Mouse (Mus musculus) heart, adult 2 months (tissue): ENCODE measurements at regions not wholly inside any gene's neighbourhood (a gene's known extent, or its start where the extent isn't known, plus 50 kb on each side); places are given as distances from the start of the nearest gene placed in this dataset.
A peak's percentile ranks its signal among the peaks of the same experiment; 100 is the strongest.

Experiments used
- DNase-seq, 2 experiments: peaks; one replicate each; pipeline ENCODE4 v3.0.0; 2021
- H3K27ac ChIP-seq: fragments of 200-600 bp; 2 replicates; pipeline ENCODE4 v1.8.1; 2022
- H3K27me3 ChIP-seq: fragments of 200-500 bp; 2 replicates; pipeline ENCODE4 v1.6.1; 2012; ENCODE audit warnings: mild to moderate bottlenecking, low read length, inconsistent platforms, mixed read lengths; ENCODE audit not compliant: control insufficient read depth, insufficient read depth
- H3K36me3 ChIP-seq: fragments of 200-500 bp; 2 replicates; pipeline ENCODE4 v1.6.1; 2012; ENCODE audit warnings: low read length, inconsistent platforms; ENCODE audit not compliant: control insufficient read depth, insufficient read depth
- H3K4me1 ChIP-seq: fragments of 200-500 bp; 2 replicates; pipeline ENCODE4 v1.6.1; 2011; ENCODE audit warnings: low read length; ENCODE audit not compliant: control insufficient read depth, insufficient read depth
- H3K4me3 ChIP-seq: fragments of 200-600 bp; 2 replicates; pipeline ENCODE4 v1.8.1; 2022
- H3K79me2 ChIP-seq: fragments of 200-500 bp; replicated peaks from 2 replicates; pipeline ENCODE4 v1.6.1; 2012; ENCODE audit warnings: mild to moderate bottlenecking, inconsistent platforms, low read length, moderate library complexity, mixed read lengths; ENCODE audit not compliant: control insufficient read depth, insufficient read depth
- H3K9ac ChIP-seq: fragments of 200-500 bp; 2 replicates; pipeline ENCODE4 v1.6.1; 2012; ENCODE audit warnings: low read depth, mild to moderate bottlenecking, control low read depth, inconsistent platforms, low read length, mixed read lengths
- CTCF ChIP-seq: fragments of 200-600 bp; IDR thresholded peaks from 2 replicates; pipeline ENCODE4 v1.8.1; 2022; ENCODE audit warnings: antibody characterized with exemption, mild to moderate bottlenecking, moderate library complexity
- EP300 ChIP-seq: fragments of 200-500 bp; IDR thresholded peaks from 2 replicates; pipeline ENCODE4 v1.6.1; 2011; ENCODE audit warnings: low read depth, low read length, control low read depth; ENCODE audit not compliant: insufficient read depth
- POLR2A ChIP-seq: fragments of 200-500 bp; IDR thresholded peaks from 2 replicates; pipeline ENCODE4 v1.6.1; 2011; ENCODE audit warnings: mild to moderate bottlenecking, low read depth, low read length, control low read depth; ENCODE audit not compliant: insufficient read depth
- WGBS: fragments of 180-500 bp; shearing (Covaris S2); methylation state at CpG from one replicate; pipeline ENCODE4 v1.1.7; 2018; 5-methylcytosine and 5-hydroxymethylcytosine counted together
- intact Hi-C: fragments of 180-260 bp; cut with DNase I; formaldehyde crosslinking; loops from one replicate; pipeline ENCODE4 v1.15.1; 2025

GRCm38 (mm10) chr17:31779466-31779865 is 76.1 kb downstream of the Sik1 start:
- 84% methylated on average over 3 of the region's 3 CpGs for WGBS
- no peak overlapping the region for H3K27ac ChIP-seq
- H3K36me3 ChIP-seq = no peaks in the 10 kb centered on the region
- intact Hi-C loops = no loop called here
- H3K79me2 ChIP-seq = no peaks in the 10 kb centered on the region
- TF ChIP-seq CTCF (no peak), EP300 (no peak), POLR2A (no peak)
- no peaks in the 10 kb centered on the region for H3K27me3 ChIP-seq
- H3K4me1 ChIP-seq = peaks cover 5% of the 10 kb centered on the region
- DNase-seq = no peak
- no peak overlapping the region for H3K4me3 ChIP-seq
- no peak overlapping the region for H3K9ac ChIP-seq

- 57% methylated on average over 6 of the region's 6 CpGs for WGBS
- no peaks in the 10 kb centered on the region for H3K79me2 ChIP-seq
- peak overlapping the region; percentile 54 for H3K27ac ChIP-seq
- H3K36me3 ChIP-seq = no peaks in the 10 kb centered on the region
- peaks cover 4% of the 10 kb centered on the region for H3K4me1 ChIP-seq
- no peaks in the 10 kb centered on the region for H3K27me3 ChIP-seq
- intact Hi-C loops = no loop called here
- TF ChIP-seq EP300 (peak; percentile 40; the same call in 1 of the 2 replicates), POLR2A (no peak), CTCF (peak; percentile 38)
- no peak overlapping the region for H3K9ac ChIP-seq
- DNase-seq = peak in 1 of 2 experiments; percentile 47
- H3K4me3 ChIP-seq = no peak overlapping the region
These were observed 73.4 kb downstream of the Sik1 start for GRCm38 (mm10) chr17:31782251-31782650.

- H3K4me3 ChIP-seq = no peak overlapping the region
- H3K27ac ChIP-seq = no peak overlapping the region
- WGBS = 96% methylated on average over 5 of the region's 5 CpGs
- no peaks in the 10 kb centered on the region for H3K79me2 ChIP-seq
- no peaks in the 10 kb centered on the region for H3K36me3 ChIP-seq
- TF ChIP-seq EP300 (no peak), POLR2A (no peak), CTCF (no peak)
- H3K27me3 ChIP-seq = no peaks in the 10 kb centered on the region
- intact Hi-C loops = no loop called here
- DNase-seq = no peak
- H3K9ac ChIP-seq = no peak overlapping the region
- H3K4me1 ChIP-seq = peaks cover 4% of the 10 kb centered on the region
These were observed 72.5 kb downstream of the Sik1 start for GRCm38 (mm10) chr17:31783071-31783470.

GRCm38 (mm10) chr17:31788316-31788715 is 67.3 kb downstream of the Sik1 start:
- Histone ChIP-seq H3K4me1 (peaks cover 15% of the 10 kb centered on the region), H3K4me3 (no peak overlapping the region), H3K36me3 (no peaks in the 10 kb centered on the region), H3K79me2 (no peaks in the 10 kb centered on the region), H3K27ac (peak overlapping the region; percentile 73), H3K27me3 (no peaks in the 10 kb centered on the region), H3K9ac (no peak overlapping the region)
- DNase-seq = peak; percentile 56 to 80
- WGBS = 80% methylated on average over 3 of the region's 3 CpGs
- intact Hi-C loops = loop anchor here (2.0 to 5.0 kb wide), 2 partner anchors 22 to 41 kb away; no protein-coding TSS in a partner anchor
- TF ChIP-seq EP300 = peak; percentile 82
- TF ChIP-seq CTCF = no peak

GRCm38 (mm10) chr17:31789068-31789583 is 66.5 kb downstream of the Sik1 start:
- intact Hi-C loops = loop anchor here (2.0 to 5.0 kb wide), 2 partner anchors 22 to 42 kb away; no protein-coding TSS in a partner anchor
- H3K79me2 ChIP-seq = no peaks in the 10 kb centered on the region

GRCm38 (mm10) chr17:31789906-31790279 is 65.7 kb downstream of the Sik1 start:
- H3K4me1 ChIP-seq = peaks cover 15% of the 10 kb centered on the region
- TF ChIP-seq POLR2A = no peak
- no peak for TF ChIP-seq CTCF
- no peaks in the 10 kb centered on the region for H3K27me3 ChIP-seq
- intact Hi-C loops = loop anchor here (2.0 to 5.0 kb wide), 4 partner anchors 23 to 63 kb away; no protein-coding TSS in a partner anchor
- H3K27ac ChIP-seq = peak overlapping the region; percentile 76; the same call in 1 of the 2 replicates
- 51% methylated on average over 5 of the region's 5 CpGs for WGBS
- no peaks in the 10 kb centered on the region for H3K79me2 ChIP-seq
- DNase-seq = no peak
- no peaks in the 10 kb centered on the region for H3K36me3 ChIP-seq
- no peak overlapping the region for H3K4me3 ChIP-seq
- no peak overlapping the region; the same call in 1 of the 2 replicates for H3K9ac ChIP-seq

More at GRCm38 (mm10) chr17:31789068-31789583, 66.5 kb downstream of the Sik1 start:
- Histone ChIP-seq H3K36me3 (no peaks in the 10 kb centered on the region), H3K27ac (peak overlapping the region; percentile 73), H3K9ac (no peak overlapping the region), H3K4me1 (peaks cover 15% of the 10 kb centered on the region), H3K27me3 (no peaks in the 10 kb centered on the region), H3K4me3 (no peak overlapping the region)
- no peak for DNase-seq
- WGBS = 70% methylated on average over 9 of the region's 9 CpGs
- TF ChIP-seq POLR2A (no peak), EP300 (no peak), CTCF (no peak)
